Mouse (Mus musculus): ENCODE measurements around the gene Hemk1. TPM values are rescaled to one million over a fixed set of nuclear protein-coding genes. Genes with fewer than 3 reads are reported as not detected.

Gene Hemk1
- polyA plus RNA-seq, 1 experiment from 2014 or later = 8.2 TPM

DNA sequence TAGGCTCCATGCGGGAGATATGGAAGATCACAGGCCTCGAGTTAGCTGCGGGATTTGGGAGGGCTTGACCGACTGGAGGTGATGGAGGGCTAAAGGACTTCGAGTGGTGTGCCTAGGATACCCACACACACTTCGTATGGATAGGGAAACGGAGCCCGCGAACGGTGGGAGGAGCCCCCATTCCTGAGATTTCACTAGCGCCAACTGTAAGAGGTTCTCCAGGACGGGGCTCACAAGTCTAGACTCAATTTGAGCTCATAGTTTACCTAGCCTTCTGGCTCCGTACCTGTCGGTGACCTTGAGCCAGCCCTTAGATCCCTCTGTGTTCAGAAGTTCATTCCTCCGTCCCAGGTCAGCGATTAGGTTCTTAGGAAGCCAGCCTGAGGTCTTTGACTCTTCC, 41.1 kb downstream of the Hemk1 start:
- Histone ChIP-seq H3K27me3 (replicated peaks; ENCODE audit: control insufficient read depth, insufficient read depth, low read length) (no peaks in the 10 kb centered on the region), H3K4me1 (replicated peaks; ENCODE audit: control insufficient read depth, insufficient read depth, low read length) (peaks cover 41% of the 10 kb centered on the region), H3K4me3 (ENCODE audit: low read depth, low read length) (peak overlapping the region; percentile 75), H3K9me3 (ENCODE audit: control insufficient read depth, low read length) (no peaks in the 10 kb centered on the region), H3K27ac (ENCODE audit: low read depth, low read length) (peak overlapping the region; percentile 67), H3K36me3 (ENCODE audit: control insufficient read depth, insufficient read depth, low read length) (peaks cover 5% of the 10 kb centered on the region), H3K9ac (ENCODE audit: low read depth, low read length) (peak overlapping the region; percentile 78), H3K4me2 (peak overlapping the region; percentile 97)
- 8% methylated on average over 16 of the region's 16 CpGs for WGBS
- DNase-seq (ENCODE audit: low spot score) (no peak), ATAC-seq (replicated peaks; ENCODE audit: low FRiP score) (no peak)

DNA sequence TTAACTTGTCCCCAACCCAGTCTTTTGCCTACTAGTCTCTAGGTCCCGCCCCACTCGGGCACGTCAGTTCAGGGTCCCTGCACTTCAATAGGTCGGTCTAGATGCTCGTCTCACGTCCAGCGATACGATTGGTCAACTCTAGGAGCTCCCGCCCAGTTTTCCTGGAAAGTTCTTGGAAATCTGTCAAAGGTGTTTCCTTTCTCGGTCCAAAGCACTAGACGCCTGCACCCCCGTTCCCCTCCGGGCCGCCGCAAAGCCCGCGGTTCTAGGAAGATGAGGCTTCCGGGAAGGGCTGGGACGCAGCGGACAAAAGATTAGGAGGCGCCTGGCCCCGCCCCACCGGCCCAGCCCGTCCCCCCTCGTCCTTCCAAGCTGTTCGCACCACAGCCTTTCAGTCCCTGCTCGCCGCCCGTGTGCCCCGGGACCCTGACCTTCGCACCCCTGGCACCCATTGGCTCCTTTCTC, 41.6 kb downstream of the Hemk1 start:
- peaks cover 36% of the 10 kb centered on the region for H3K4me1 ChIP-seq (replicated peaks; ENCODE audit: control insufficient read depth, insufficient read depth, low read length)
- H3K4me2 ChIP-seq = peak overlapping the region; percentile 97
- peak; percentile 93 for ATAC-seq (replicated peaks; ENCODE audit: low FRiP score)
- peak; percentile 89 for DNase-seq (ENCODE audit: low spot score)
- H3K9me3 ChIP-seq (ENCODE audit: control insufficient read depth, low read length) = no peaks in the 10 kb centered on the region
- H3K27me3 ChIP-seq (replicated peaks; ENCODE audit: control insufficient read depth, insufficient read depth, low read length) = peaks cover 2% of the 10 kb centered on the region; the same call in 1 of the 2 replicates
- peak overlapping the region; percentile 75 for H3K4me3 ChIP-seq (ENCODE audit: low read depth, low read length)
- H3K36me3 ChIP-seq (ENCODE audit: control insufficient read depth, insufficient read depth, low read length) = peaks cover 5% of the 10 kb centered on the region
- peak overlapping the region; percentile 78 for H3K9ac ChIP-seq (ENCODE audit: low read depth, low read length)
- WGBS = 0% methylated on average over 31 of the region's 31 CpGs
- H3K27ac ChIP-seq (ENCODE audit: low read depth, low read length) = peak overlapping the region; percentile 91

DNA sequence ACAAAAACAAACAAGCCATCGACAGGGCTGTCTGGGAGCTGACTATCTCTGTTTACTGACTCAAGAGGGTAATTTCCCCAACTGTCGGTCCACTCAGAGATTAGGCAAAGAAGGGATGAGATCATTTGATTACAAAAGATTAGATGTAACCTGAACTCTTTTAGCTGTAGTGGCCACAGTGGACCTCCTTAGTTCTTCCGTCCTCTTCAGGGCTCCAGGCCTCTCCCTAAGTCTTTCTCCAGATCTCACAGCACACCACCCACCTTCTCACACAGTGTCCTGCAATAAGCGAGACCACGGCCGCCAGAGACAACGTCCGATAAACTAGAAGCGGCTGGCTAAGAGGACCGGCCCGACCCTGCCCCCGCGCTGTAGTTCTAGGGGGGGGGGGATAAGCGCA, 42.1 kb downstream of the Hemk1 start:
- no peak for DNase-seq (ENCODE audit: low spot score)
- peaks cover 31% of the 10 kb centered on the region for H3K4me1 ChIP-seq (replicated peaks; ENCODE audit: control insufficient read depth, insufficient read depth, low read length)
- 2% methylated on average over 14 of the region's 14 CpGs for WGBS

DNA sequence AAGGTAGTCTGAATTCAATTTTAAA, 42.3 kb downstream of the Hemk1 start, which contains the start of gene Cish:
TSS of gene Cish (plus strand) at position 11 of the 25 bp plus-strand sequence.
- H3K9me3 ChIP-seq (ENCODE audit: control insufficient read depth, low read length) = no peaks in the 10 kb centered on the region
- H3K27me3 ChIP-seq (replicated peaks; ENCODE audit: control insufficient read depth, insufficient read depth, low read length) = peaks cover 3% of the 10 kb centered on the region; the same call in 1 of the 2 replicates
- H3K4me2 ChIP-seq = peak within 1 kb of the TSS; percentile 97
- peak within 1 kb of the TSS; percentile 75 for H3K4me3 ChIP-seq (ENCODE audit: low read depth, low read length)
- H3K4me1 ChIP-seq (replicated peaks; ENCODE audit: control insufficient read depth, insufficient read depth, low read length) = peaks cover 30% of the 10 kb centered on the region
- H3K9ac ChIP-seq (ENCODE audit: low read depth, low read length) = peak within 1 kb of the TSS; percentile 78
- no peak for DNase-seq (ENCODE audit: low spot score)
- no peak for ATAC-seq (replicated peaks; ENCODE audit: low FRiP score)
- peaks cover 2% of the 10 kb centered on the region; the same call in 1 of the 2 replicates for H3K36me3 ChIP-seq (ENCODE audit: control insufficient read depth, insufficient read depth, low read length)
- H3K27ac ChIP-seq (ENCODE audit: low read depth, low read length) = peak within 1 kb of the TSS; percentile 91

More for the DNA sequence above, 42.1 kb downstream of the Hemk1 start:
- peak; percentile 22; the same call in 1 of the 2 replicates for ATAC-seq (replicated peaks; ENCODE audit: low FRiP score)
- Histone ChIP-seq H3K27ac (ENCODE audit: low read depth, low read length) (peak overlapping the region; percentile 91), H3K9ac (ENCODE audit: low read depth, low read length) (peak overlapping the region; percentile 78), H3K4me3 (ENCODE audit: low read depth, low read length) (peak overlapping the region; percentile 75), H3K36me3 (ENCODE audit: control insufficient read depth, insufficient read depth, low read length) (peaks cover 2% of the 10 kb centered on the region), H3K4me2 (peak overlapping the region; percentile 97), H3K9me3 (ENCODE audit: control insufficient read depth, low read length) (no peaks in the 10 kb centered on the region), H3K27me3 (replicated peaks; ENCODE audit: control insufficient read depth, insufficient read depth, low read length) (peaks cover 3% of the 10 kb centered on the region; the same call in 1 of the 2 replicates)

DNA sequence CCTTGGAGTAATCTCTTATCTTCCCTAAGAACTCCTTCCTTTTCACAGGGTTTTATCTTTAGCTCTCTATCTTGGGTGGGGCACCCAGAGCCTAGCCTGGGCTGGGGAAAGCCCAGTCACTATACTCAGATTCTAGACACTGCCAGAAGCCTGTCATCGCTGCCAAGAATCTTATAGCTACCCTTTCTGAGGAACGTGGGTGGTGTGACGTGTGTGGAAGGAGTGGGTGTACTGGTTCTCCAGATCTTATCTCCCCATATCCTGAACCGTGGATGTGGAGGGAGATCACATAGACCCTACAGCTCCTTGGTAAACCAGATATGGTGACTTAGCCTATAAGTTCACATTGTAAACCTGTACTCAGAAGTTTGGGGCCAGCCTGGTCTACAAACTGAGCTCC, 42.5 kb downstream of the Hemk1 start:
- Histone ChIP-seq H3K27ac (ENCODE audit: low read depth, low read length) (peak overlapping the region; percentile 91), H3K4me3 (ENCODE audit: low read depth, low read length) (peak overlapping the region; percentile 75), H3K4me1 (replicated peaks; ENCODE audit: control insufficient read depth, insufficient read depth, low read length) (peaks cover 30% of the 10 kb centered on the region), H3K9ac (ENCODE audit: low read depth, low read length) (no peak overlapping the region; the same call in 1 of the 2 replicates), H3K36me3 (ENCODE audit: control insufficient read depth, insufficient read depth, low read length) (peaks cover under 1% of the 10 kb centered on the region; the same call in 1 of the 2 replicates), H3K9me3 (ENCODE audit: control insufficient read depth, low read length) (no peaks in the 10 kb centered on the region), H3K4me2 (peak overlapping the region; percentile 97), H3K27me3 (replicated peaks; ENCODE audit: control insufficient read depth, insufficient read depth, low read length) (peaks cover 3% of the 10 kb centered on the region; the same call in 1 of the 2 replicates)
- DNase-seq (ENCODE audit: low spot score) (no peak), ATAC-seq (replicated peaks; ENCODE audit: low FRiP score) (0 out of 2 replicates have a peak, but pooled peaks have one; percentile 11)
- 21% methylated on average over 4 of the region's 4 CpGs for WGBS

DNA sequence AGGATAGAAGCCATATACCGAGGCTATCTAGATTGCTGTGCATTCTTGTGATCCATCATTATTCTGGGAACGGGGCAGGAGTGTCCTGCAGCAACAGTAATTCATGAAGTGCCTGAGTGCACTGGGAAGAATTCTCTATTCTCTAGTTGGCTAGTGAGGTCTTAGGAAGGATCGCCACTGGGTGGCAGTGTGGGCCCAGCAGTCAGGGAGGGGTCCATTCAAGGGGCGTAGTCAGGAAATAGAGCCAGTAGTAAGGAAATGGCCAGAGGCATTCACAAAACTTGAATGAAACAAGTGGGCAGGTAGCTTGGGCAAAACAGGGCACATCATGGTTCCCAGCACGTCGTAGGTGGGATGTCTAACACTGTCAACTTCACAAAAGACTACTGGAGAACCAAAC, 43.9 kb downstream of the Hemk1 start:
- peaks cover 33% of the 10 kb centered on the region for H3K4me1 ChIP-seq (replicated peaks; ENCODE audit: control insufficient read depth, insufficient read depth, low read length)

DNA sequence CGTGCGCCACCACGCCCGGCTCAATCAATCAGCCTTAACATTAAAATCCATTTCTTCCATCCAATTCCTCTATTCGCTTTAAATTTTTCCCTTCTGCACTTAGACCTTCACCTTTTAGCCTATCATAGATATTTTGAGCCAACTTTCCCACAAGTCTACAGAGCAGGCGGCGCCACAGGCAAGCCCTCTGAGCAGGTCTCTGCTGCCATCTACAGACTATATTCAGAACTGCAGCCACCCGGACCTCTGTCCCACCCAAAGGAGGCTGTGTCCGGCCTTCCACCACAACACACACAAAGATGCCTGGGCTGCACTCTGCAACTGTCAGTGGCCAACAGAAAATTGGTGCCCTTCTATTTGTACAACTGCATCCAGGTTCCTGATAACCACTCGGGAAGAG, 47.3 kb downstream of the Hemk1 start:
- H3K4me3 ChIP-seq (ENCODE audit: low read depth, low read length) = no peak overlapping the region
- ATAC-seq (replicated peaks; ENCODE audit: low FRiP score) = no peak
- DNase-seq (ENCODE audit: low spot score) = peak; percentile 77
- no peaks in the 10 kb centered on the region for H3K36me3 ChIP-seq (ENCODE audit: control insufficient read depth, insufficient read depth, low read length)
- H3K27ac ChIP-seq (ENCODE audit: low read depth, low read length) = no peak overlapping the region
- H3K9ac ChIP-seq (ENCODE audit: low read depth, low read length) = no peak overlapping the region
- peaks cover 3% of the 10 kb centered on the region; the same call in 1 of the 2 replicates for H3K27me3 ChIP-seq (replicated peaks; ENCODE audit: control insufficient read depth, insufficient read depth, low read length)
- no peak overlapping the region for H3K4me2 ChIP-seq
- H3K9me3 ChIP-seq (ENCODE audit: control insufficient read depth, low read length) = no peaks in the 10 kb centered on the region
- WGBS = 33% methylated on average over 10 of the region's 10 CpGs
- H3K4me1 ChIP-seq (replicated peaks; ENCODE audit: control insufficient read depth, insufficient read depth, low read length) = peaks cover 37% of the 10 kb centered on the region

More for the DNA sequence above, 43.9 kb downstream of the Hemk1 start:
- DNase-seq (ENCODE audit: low spot score) = peak; percentile 74
- Histone ChIP-seq H3K4me2 (no peak overlapping the region), H3K9ac (ENCODE audit: low read depth, low read length) (no peak overlapping the region), H3K27ac (ENCODE audit: low read depth, low read length) (no peak overlapping the region), H3K36me3 (ENCODE audit: control insufficient read depth, insufficient read depth, low read length) (no peaks in the 10 kb centered on the region), H3K4me3 (ENCODE audit: low read depth, low read length) (no peak overlapping the region), H3K9me3 (ENCODE audit: control insufficient read depth, low read length) (no peaks in the 10 kb centered on the region), H3K27me3 (replicated peaks; ENCODE audit: control insufficient read depth, insufficient read depth, low read length) (peaks cover 3% of the 10 kb centered on the region; the same call in 1 of the 2 replicates)
- no peak for ATAC-seq (replicated peaks; ENCODE audit: low FRiP score)
- 5% methylated on average over 6 of the region's 6 CpGs for WGBS

DNA sequence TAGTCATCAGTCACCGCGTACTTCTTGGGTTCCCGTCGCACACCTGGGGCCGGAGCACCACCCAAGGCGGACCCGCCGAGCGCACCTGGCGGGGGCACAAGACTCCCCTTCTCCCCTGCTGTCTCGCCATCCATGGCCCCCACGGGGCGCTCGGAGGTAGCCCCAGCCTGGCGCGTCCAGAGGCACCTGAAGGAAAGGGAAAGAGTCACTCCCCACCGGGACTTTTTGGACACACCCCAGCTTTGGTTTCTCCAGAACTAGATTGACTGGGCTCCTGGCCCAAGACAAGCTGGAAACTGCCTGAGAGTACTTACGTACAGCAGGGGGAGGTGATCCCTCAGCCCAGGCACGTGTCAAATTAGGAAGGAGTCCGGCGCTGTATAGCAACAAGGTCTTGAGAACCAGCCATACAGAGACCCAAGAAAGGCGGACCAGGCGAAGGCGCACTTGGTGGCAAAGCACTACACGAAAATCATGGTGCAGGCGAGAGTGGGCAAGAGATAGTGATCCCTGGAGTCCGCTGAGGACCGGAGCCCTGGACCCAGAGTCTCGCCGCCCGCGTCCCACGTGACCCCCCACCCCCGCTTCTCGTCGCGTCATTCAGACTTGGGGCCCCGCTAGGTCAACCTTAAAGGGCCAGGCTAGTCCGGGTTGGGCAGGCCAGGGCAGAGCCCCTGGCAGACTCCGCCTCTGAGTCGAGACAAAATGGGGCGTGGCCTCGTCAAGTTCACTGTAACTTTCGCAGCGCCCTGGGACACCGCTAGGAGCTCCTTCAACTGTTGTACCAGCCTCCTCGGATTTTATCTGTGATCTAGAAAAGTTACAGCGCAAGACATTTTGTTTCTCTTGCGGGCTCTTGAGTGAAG, 48.7 kb downstream of the Hemk1 start, which contains the start of gene Mapkapk3:
TSS of gene Mapkapk3 (minus strand) at position 667 of the 866 bp plus-strand sequence.
- WGBS = 1% methylated on average over 49 of the region's 49 CpGs
- peaks cover 3% of the 10 kb centered on the region; the same call in 1 of the 2 replicates for H3K27me3 ChIP-seq (replicated peaks; ENCODE audit: control insufficient read depth, insufficient read depth, low read length)

More for the DNA sequence above, 48.7 kb downstream of the Hemk1 start, which contains the start of gene Mapkapk3:
- no peaks in the 10 kb centered on the region for H3K36me3 ChIP-seq (ENCODE audit: control insufficient read depth, insufficient read depth, low read length)
- DNase-seq (ENCODE audit: low spot score) (peak; percentile 87), ATAC-seq (replicated peaks; ENCODE audit: low FRiP score) (peak; percentile 90)
- H3K4me3 ChIP-seq (ENCODE audit: low read depth, low read length) = peak within 1 kb of the TSS; percentile 62
- peak within 1 kb of the TSS; percentile 92 for H3K4me2 ChIP-seq
- peak within 1 kb of the TSS; percentile 61 for H3K9ac ChIP-seq (ENCODE audit: low read depth, low read length)
- H3K27ac ChIP-seq (ENCODE audit: low read depth, low read length) = peak within 1 kb of the TSS; percentile 68
- peaks cover 31% of the 10 kb centered on the region for H3K4me1 ChIP-seq (replicated peaks; ENCODE audit: control insufficient read depth, insufficient read depth, low read length)
- no peaks in the 10 kb centered on the region for H3K9me3 ChIP-seq (ENCODE audit: control insufficient read depth, low read length)
